Mouse (Mus musculus): ENCODE data around the gene Fbxo41. TPM values are rescaled to one million over a fixed set of nuclear protein-coding genes. Genes with fewer than 3 reads are reported as not detected.
A peak's percentile ranks its signal among the peaks of the same experiment; 100 is the strongest.
"Not testable (repeated sequence)": the region's sequence is repeated elsewhere in the genome, so short reads cannot be mapped to it uniquely, and the experiment has no call there.

Gene Fbxo41
- total and polyA plus RNA-seq, 2 experiments from 2014 or later: 0.11 TPM; not detected in 1

- 9% methylated on average over 7 of the region's 7 CpGs for WGBS
- no peak for ATAC-seq (ENCODE audit: insufficient read depth, low read depth)
- TF ChIP-seq EP300 (IDR thresholded peaks at IDR 0.05; ENCODE audit: low read depth): no peak
- no peak for TF ChIP-seq CTCF (IDR thresholded peaks at IDR 0.05; ENCODE audit: low read depth)
- Histone ChIP-seq H3K36me3 (replicated peaks; ENCODE audit: control insufficient read depth, insufficient read depth, low read length) (peaks cover 3% of the 10 kb centered on the region; the same call in 1 of the 2 replicates), H3K27ac (ENCODE audit: low read depth) (peak overlapping the region; percentile 92), H3K27me3 (ENCODE audit: control insufficient read depth, insufficient read depth, low read length) (no peaks in the 10 kb centered on the region), H3K9me3 (replicated peaks; ENCODE audit: control insufficient read depth, low read length) (no peaks in the 10 kb centered on the region), H3K4me2 (ENCODE audit: low read depth, low read length) (peak overlapping the region; percentile 87), H3K4me3 (ENCODE audit: low read depth, low read length) (peak overlapping the region; percentile 68), H3K4me1 (ENCODE audit: control insufficient read depth, insufficient read depth) (peaks cover 34% of the 10 kb centered on the region), H3K9ac (replicated peaks; ENCODE audit: low read depth, low read length) (peak overlapping the region; percentile 75)
- DNase-seq (ENCODE audit: low spot score): no peak
These were observed 50.0 kb downstream of the Fbxo41 start for GRCm38 (mm10) chr6:85452816-85453215.

GRCm38 (mm10) chr6:85452411-85452665 lies 50.5 kb downstream of the Fbxo41 start:
- WGBS: under 1% methylated on average over 15 of the region's 15 CpGs
- no peak for TF ChIP-seq CTCF (IDR thresholded peaks at IDR 0.05; ENCODE audit: low read depth)
- TF ChIP-seq EP300 (IDR thresholded peaks at IDR 0.05; ENCODE audit: low read depth): no peak
- H3K4me2 ChIP-seq (ENCODE audit: low read depth, low read length): peak overlapping the region; percentile 87

GRCm38 (mm10) chr6:85451664-85452410 lies 51.0 kb downstream of the Fbxo41 start, which contains the start of gene Pradc1:
TSS of gene Pradc1 (minus strand) at chr6:85451970.
- under 1% methylated on average over 54 of the region's 54 CpGs for WGBS
- DNase-seq (ENCODE audit: low spot score): peak; percentile 99
- no peaks in the 10 kb centered on the region for H3K9me3 ChIP-seq (replicated peaks; ENCODE audit: control insufficient read depth, low read length)
- peak within 1 kb of the TSS; percentile 68 for H3K4me3 ChIP-seq (ENCODE audit: low read depth, low read length)
- H3K9ac ChIP-seq (replicated peaks; ENCODE audit: low read depth, low read length): peak within 1 kb of the TSS; percentile 75
- peak within 1 kb of the TSS; percentile 92 for H3K27ac ChIP-seq (ENCODE audit: low read depth)
- TF ChIP-seq EP300 (IDR thresholded peaks at IDR 0.05; ENCODE audit: low read depth): peak; percentile 63; the same call in 1 of the 2 replicates
- no peak for TF ChIP-seq CTCF (IDR thresholded peaks at IDR 0.05; ENCODE audit: low read depth)
- peaks cover 33% of the 10 kb centered on the region for H3K4me1 ChIP-seq (ENCODE audit: control insufficient read depth, insufficient read depth)
- H3K27me3 ChIP-seq (ENCODE audit: control insufficient read depth, insufficient read depth, low read length): no peaks in the 10 kb centered on the region
- peak; percentile 85 for ATAC-seq (ENCODE audit: insufficient read depth, low read depth)
- peaks cover 13% of the 10 kb centered on the region for H3K36me3 ChIP-seq (replicated peaks; ENCODE audit: control insufficient read depth, insufficient read depth, low read length)
- peak within 1 kb of the TSS; percentile 87 for H3K4me2 ChIP-seq (ENCODE audit: low read depth, low read length)

More at GRCm38 (mm10) chr6:85452411-85452665, 50.5 kb downstream of the Fbxo41 start:
- DNase-seq (ENCODE audit: low spot score) (no peak), ATAC-seq (ENCODE audit: insufficient read depth, low read depth) (no peak)
- no peaks in the 10 kb centered on the region for H3K27me3 ChIP-seq (ENCODE audit: control insufficient read depth, insufficient read depth, low read length)
- H3K9me3 ChIP-seq (replicated peaks; ENCODE audit: control insufficient read depth, low read length): no peaks in the 10 kb centered on the region
- peaks cover 34% of the 10 kb centered on the region for H3K4me1 ChIP-seq (ENCODE audit: control insufficient read depth, insufficient read depth)
- H3K36me3 ChIP-seq (replicated peaks; ENCODE audit: control insufficient read depth, insufficient read depth, low read length): peaks cover 8% of the 10 kb centered on the region; the same call in 1 of the 2 replicates
- peak overlapping the region; percentile 68 for H3K4me3 ChIP-seq (ENCODE audit: low read depth, low read length)
- peak overlapping the region; percentile 75 for H3K9ac ChIP-seq (replicated peaks; ENCODE audit: low read depth, low read length)
- peak overlapping the region; percentile 92 for H3K27ac ChIP-seq (ENCODE audit: low read depth)

DNA sequence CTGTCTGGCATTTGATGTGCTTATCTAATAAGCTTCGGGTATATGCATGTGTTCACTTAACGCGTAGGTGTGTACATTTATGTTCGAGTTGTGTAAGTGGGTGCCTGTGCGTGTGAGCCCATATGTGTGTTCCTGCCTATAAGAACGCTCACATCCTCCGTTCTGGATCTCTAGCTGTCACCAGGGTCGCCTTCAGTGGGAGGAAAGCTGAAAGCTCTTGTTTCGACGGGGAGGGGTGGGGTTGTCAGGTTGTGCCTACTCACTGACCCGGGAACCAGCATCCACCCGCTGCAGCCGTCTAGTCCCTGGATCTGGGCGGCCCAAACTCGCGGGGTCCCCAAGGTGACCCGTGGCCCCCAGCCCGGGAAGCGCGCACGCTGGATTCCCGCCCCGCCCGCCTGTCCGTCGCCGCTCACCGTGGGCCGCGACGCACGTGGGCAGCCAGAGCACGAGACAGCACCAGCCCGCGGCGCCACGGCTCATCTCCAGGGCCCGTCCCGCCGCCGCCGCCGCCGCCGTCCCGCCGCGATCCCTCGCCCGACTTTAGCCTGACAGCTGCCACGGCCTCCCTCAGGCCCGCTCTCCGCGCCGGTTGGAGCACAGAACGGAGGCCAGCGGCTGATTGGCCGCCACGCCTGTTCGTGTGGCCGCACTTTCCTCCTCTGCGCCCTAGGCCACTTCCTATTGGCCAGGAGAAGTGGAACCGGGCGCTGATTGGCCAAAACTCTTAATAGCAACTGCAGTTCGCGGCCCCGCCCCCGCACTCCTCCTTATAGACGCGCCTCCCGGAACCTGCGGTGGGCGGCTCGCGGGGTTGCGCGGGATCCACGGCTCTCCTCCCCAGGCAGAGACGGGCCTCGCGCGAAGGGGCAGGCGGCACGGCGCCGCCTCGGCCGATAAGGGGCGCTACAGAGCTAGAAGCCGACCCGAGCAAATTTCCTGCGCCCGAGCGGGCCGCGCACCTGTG lies 51.8 kb downstream of the Fbxo41 start, which contains the start of gene Cct7:
Cct7 (plus strand) TSS at position 818 of the 967 bp plus-strand sequence.
- H3K4me3 ChIP-seq (ENCODE audit: low read depth, low read length): peak within 1 kb of the TSS; percentile 68
- DNase-seq (ENCODE audit: low spot score) (peak; percentile 100), ATAC-seq (ENCODE audit: insufficient read depth, low read depth) (peak; percentile 93)
- H3K27me3 ChIP-seq (ENCODE audit: control insufficient read depth, insufficient read depth, low read length): no peaks in the 10 kb centered on the region
- peaks cover 27% of the 10 kb centered on the region for H3K4me1 ChIP-seq (ENCODE audit: control insufficient read depth, insufficient read depth)
- H3K9me3 ChIP-seq (replicated peaks; ENCODE audit: control insufficient read depth, low read length): no peaks in the 10 kb centered on the region
- TF ChIP-seq EP300 (IDR thresholded peaks at IDR 0.05; ENCODE audit: low read depth) (peak; percentile 43), CTCF (IDR thresholded peaks at IDR 0.05; ENCODE audit: low read depth) (peak; percentile 50)
- under 1% methylated on average over 87 of the region's 96 CpGs for WGBS
- peak within 1 kb of the TSS; percentile 87 for H3K4me2 ChIP-seq (ENCODE audit: low read depth, low read length)
- H3K36me3 ChIP-seq (replicated peaks; ENCODE audit: control insufficient read depth, insufficient read depth, low read length): peaks cover 21% of the 10 kb centered on the region
- H3K9ac ChIP-seq (replicated peaks; ENCODE audit: low read depth, low read length): peak within 1 kb of the TSS; percentile 75
- peak within 1 kb of the TSS; percentile 92 for H3K27ac ChIP-seq (ENCODE audit: low read depth)

DNA sequence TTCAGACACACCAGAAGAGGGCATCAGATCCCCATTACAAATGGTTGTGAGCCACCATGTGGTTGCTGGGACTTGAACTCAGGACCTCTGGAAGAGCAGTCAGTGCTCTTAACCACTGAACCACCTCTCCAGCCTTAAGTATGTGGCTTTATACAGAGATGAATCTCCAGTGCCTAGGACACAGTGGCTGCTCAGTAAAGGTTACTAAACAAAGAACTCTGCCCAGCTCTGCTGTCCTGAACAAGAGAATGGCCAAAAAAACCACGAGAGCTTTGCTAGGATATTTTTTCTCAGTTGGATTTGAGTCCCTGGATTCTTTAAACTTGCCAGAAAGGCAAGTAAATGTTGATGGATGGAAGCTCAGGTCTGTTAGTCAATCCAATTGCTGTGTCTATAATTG lies 52.7 kb downstream of the Fbxo41 start:
- Histone ChIP-seq H3K36me3 (replicated peaks; ENCODE audit: control insufficient read depth, insufficient read depth, low read length) (peaks cover 30% of the 10 kb centered on the region), H3K4me3 (ENCODE audit: low read depth, low read length) (0 out of 2 replicates have a peak overlapping the region, but pooled peaks have one; percentile 68), H3K9ac (replicated peaks; ENCODE audit: low read depth, low read length) (peak overlapping the region; percentile 67; the same call in 1 of the 2 replicates), H3K4me2 (ENCODE audit: low read depth, low read length) (peak overlapping the region; percentile 87), H3K4me1 (ENCODE audit: control insufficient read depth, insufficient read depth) (peaks cover 20% of the 10 kb centered on the region)
- H3K27ac ChIP-seq (ENCODE audit: low read depth); ATAC-seq (ENCODE audit: insufficient read depth, low read depth); DNase-seq (ENCODE audit: low spot score); H3K27me3 ChIP-seq (ENCODE audit: control insufficient read depth, insufficient read depth, low read length); H3K9me3 ChIP-seq (replicated peaks; ENCODE audit: control insufficient read depth, low read length): not testable (repeated sequence)
- WGBS: 35% methylated on average over 1 of the region's 1 CpGs
